Mouse (Mus musculus) common myeloid progenitor, adult 5-6 weeks (primary cell): ENCODE results near the gene Ids. TPM values are rescaled to one million over a fixed set of nuclear protein-coding genes. Genes with fewer than 3 reads are reported as not detected.

ENCODE experiments used
- total RNA-seq: library from RNA; stranded (forward); fragments of 200-1000, 187-1606 nt; gene quantifications from 2 replicates; pipeline ENCODE4 v1.2.3, GENCODE M21; 2017

Gene Ids
- total RNA-seq, 1 experiment from 2014 or later: 9.9 TPM

Other genes starting within 250 kb of the Ids start
- gene 1110012L19Rik, start 20.8 kb upstream of the Ids start, total RNA-seq: 20.6 and 28.0 TPM in 2 replicates
- gene Tmem185a, start 112.1 kb upstream of the Ids start, total RNA-seq: 7.9 and 11.6 TPM in 2 replicates